Mouse (Mus musculus): ENCODE measurements around the gene E130308A19Rik. TPM values are rescaled to one million over a fixed set of nuclear protein-coding genes. Genes with fewer than 3 reads are reported as not detected.
"Not testable (repeated sequence)": the region's sequence is repeated elsewhere in the genome, so short reads cannot be mapped to it uniquely, and the experiment has no call there.

Gene E130308A19Rik
- polyA plus RNA-seq, 1 experiment: 3.0 TPM

- no peak overlapping the region for H3K4me3 ChIP-seq
- H3K79me2 ChIP-seq (ENCODE audit: control insufficient read depth, insufficient read depth): peaks cover 17% of the 10 kb centered on the region
- H3K27me3 ChIP-seq (ENCODE audit: control insufficient read depth, insufficient read depth, insufficient read length): peaks cover 9% of the 10 kb centered on the region
- TF ChIP-seq SRF (IDR thresholded peaks at IDR 0.05; ENCODE audit: control insufficient read depth, insufficient read length, low read depth) (peak; percentile 34), MAX (IDR thresholded peaks at IDR 0.05; ENCODE audit: low read depth) (no peak)
- H3ac ChIP-seq (ENCODE audit: control insufficient read depth, insufficient read length): no peak overlapping the region
- no peak overlapping the region for H3K4me2 ChIP-seq (ENCODE audit: low read depth)
- H3K36me3 ChIP-seq (ENCODE audit: control insufficient read depth, insufficient read depth): no peaks in the 10 kb centered on the region
Observed at GRCm38 (mm10) chr4:59786661-59787060, 160.7 kb downstream of the E130308A19Rik start.

GRCm38 (mm10) chr4:59787126-59787525, 161.1 kb downstream of the E130308A19Rik start:
- TF ChIP-seq TCF3 (IDR thresholded peaks at IDR 0.05; ENCODE audit: insufficient read length, low read depth): no peak
- no peak for TF ChIP-seq CEBPB (IDR thresholded peaks at IDR 0.05; ENCODE audit: insufficient read depth, poor library complexity, severe bottlenecking)
- no peak for TF ChIP-seq SRF (IDR thresholded peaks at IDR 0.05; ENCODE audit: control insufficient read depth, insufficient read length, low read depth)
- TF ChIP-seq E2F4 (IDR thresholded peaks at IDR 0.05; ENCODE audit: insufficient read depth): no peak
- TF ChIP-seq POLR2A (IDR thresholded peaks at IDR 0.05; ENCODE audit: insufficient read length, low read depth): no peak
- no peak for TF ChIP-seq MYOD1 (IDR thresholded peaks at IDR 0.05; ENCODE audit: control insufficient read depth in 1 of 3, insufficient read length in 2 of 3, low read depth in 2 of 3)
- no peak for TF ChIP-seq USF1 (IDR thresholded peaks at IDR 0.05; ENCODE audit: low read depth)
- no peak for TF ChIP-seq MYOG (IDR thresholded peaks at IDR 0.05; ENCODE audit: control insufficient read depth in 1 of 3, insufficient read depth in 1 of 3, insufficient read length in 2 of 3, low read depth in 2 of 3)
- TF ChIP-seq POLR2AphosphoS2 (IDR thresholded peaks at IDR 0.05; ENCODE audit: insufficient read length, low read depth): no peak
- TF ChIP-seq MAX (IDR thresholded peaks at IDR 0.05; ENCODE audit: low read depth): no peak
- no peak for TF ChIP-seq REST (IDR thresholded peaks at IDR 0.05; ENCODE audit: insufficient read depth, insufficient read length)
- TF ChIP-seq TCF12 (IDR thresholded peaks at IDR 0.05; ENCODE audit: insufficient read depth, poor library complexity, severe bottlenecking): no peak
- Histone ChIP-seq H3K4me2 (ENCODE audit: low read depth) (no peak overlapping the region), H3K36me3 (ENCODE audit: control insufficient read depth, insufficient read depth) (no peaks in the 10 kb centered on the region), H3K27me3 (ENCODE audit: control insufficient read depth, insufficient read depth, insufficient read length) (peaks cover 13% of the 10 kb centered on the region), H3K4me3 (no peak overlapping the region), H3K79me2 (ENCODE audit: control insufficient read depth, insufficient read depth) (peaks cover 13% of the 10 kb centered on the region), H3ac (ENCODE audit: control insufficient read depth, insufficient read length) (no peak overlapping the region)

- Histone ChIP-seq H3K27me3 (ENCODE audit: control insufficient read depth, insufficient read depth, insufficient read length) (peaks cover 13% of the 10 kb centered on the region), H3K4me2 (ENCODE audit: low read depth) (no peak overlapping the region), H3K79me2 (ENCODE audit: control insufficient read depth, insufficient read depth) (no peaks in the 10 kb centered on the region), H3K4me3 (no peak overlapping the region), H3K36me3 (ENCODE audit: control insufficient read depth, insufficient read depth) (no peaks in the 10 kb centered on the region), H3ac (ENCODE audit: control insufficient read depth, insufficient read length) (no peak overlapping the region)
- no peak for TF ChIP-seq REST (IDR thresholded peaks at IDR 0.05; ENCODE audit: insufficient read depth, insufficient read length)
- TF ChIP-seq SRF (IDR thresholded peaks at IDR 0.05; ENCODE audit: control insufficient read depth, insufficient read length, low read depth): no peak
- no peak for TF ChIP-seq MYOG (IDR thresholded peaks at IDR 0.05; ENCODE audit: control insufficient read depth in 1 of 3, insufficient read depth in 1 of 3, insufficient read length in 2 of 3, low read depth in 2 of 3)
- no peak for TF ChIP-seq USF1 (IDR thresholded peaks at IDR 0.05; ENCODE audit: low read depth)
- no peak for TF ChIP-seq MAX (IDR thresholded peaks at IDR 0.05; ENCODE audit: low read depth)
- no peak for TF ChIP-seq CEBPB (IDR thresholded peaks at IDR 0.05; ENCODE audit: insufficient read depth, poor library complexity, severe bottlenecking)
- no peak for TF ChIP-seq TCF3 (IDR thresholded peaks at IDR 0.05; ENCODE audit: insufficient read length, low read depth)
- TF ChIP-seq POLR2A (IDR thresholded peaks at IDR 0.05; ENCODE audit: insufficient read length, low read depth): no peak
- no peak for TF ChIP-seq TCF12 (IDR thresholded peaks at IDR 0.05; ENCODE audit: insufficient read depth, poor library complexity, severe bottlenecking)
- TF ChIP-seq MYOD1 (IDR thresholded peaks at IDR 0.05; ENCODE audit: control insufficient read depth in 1 of 3, insufficient read length in 2 of 3, low read depth in 2 of 3): no peak
- no peak for TF ChIP-seq E2F4 (IDR thresholded peaks at IDR 0.05; ENCODE audit: insufficient read depth)
- no peak for TF ChIP-seq POLR2AphosphoS2 (IDR thresholded peaks at IDR 0.05; ENCODE audit: insufficient read length, low read depth)
Observed at GRCm38 (mm10) chr4:59789015-59789414, 163.0 kb downstream of the E130308A19Rik start.

- H3K79me2 ChIP-seq (ENCODE audit: control insufficient read depth, insufficient read depth); H3K27me3 ChIP-seq (ENCODE audit: control insufficient read depth, insufficient read depth, insufficient read length); H3K4me2 ChIP-seq (ENCODE audit: low read depth); H3ac ChIP-seq (ENCODE audit: control insufficient read depth, insufficient read length); H3K4me3 ChIP-seq; H3K36me3 ChIP-seq (ENCODE audit: control insufficient read depth, insufficient read depth): not testable (repeated sequence)
Observed at GRCm38 (mm10) chr4:59793626-59794025, 167.6 kb downstream of the E130308A19Rik start.

- Histone ChIP-seq H3ac (ENCODE audit: control insufficient read depth, insufficient read length) (no peak overlapping the region), H3K79me2 (ENCODE audit: control insufficient read depth, insufficient read depth) (no peaks in the 10 kb centered on the region), H3K4me2 (ENCODE audit: low read depth) (no peak overlapping the region), H3K36me3 (ENCODE audit: control insufficient read depth, insufficient read depth) (no peaks in the 10 kb centered on the region), H3K27me3 (ENCODE audit: control insufficient read depth, insufficient read depth, insufficient read length) (peaks cover 9% of the 10 kb centered on the region), H3K4me3 (no peak overlapping the region)
- TF ChIP-seq SRF (IDR thresholded peaks at IDR 0.05; ENCODE audit: control insufficient read depth, insufficient read length, low read depth) (no peak), TCF3 (IDR thresholded peaks at IDR 0.05; ENCODE audit: insufficient read length, low read depth) (no peak), E2F4 (IDR thresholded peaks at IDR 0.05; ENCODE audit: insufficient read depth) (no peak), MYOG (IDR thresholded peaks at IDR 0.05; ENCODE audit: control insufficient read depth in 1 of 3, insufficient read depth in 1 of 3, insufficient read length in 2 of 3, low read depth in 2 of 3) (no peak), MYOD1 (IDR thresholded peaks at IDR 0.05; ENCODE audit: control insufficient read depth in 1 of 3, insufficient read length in 2 of 3, low read depth in 2 of 3) (no peak), POLR2AphosphoS2 (IDR thresholded peaks at IDR 0.05; ENCODE audit: insufficient read length, low read depth) (no peak), MAX (IDR thresholded peaks at IDR 0.05; ENCODE audit: low read depth) (no peak), REST (IDR thresholded peaks at IDR 0.05; ENCODE audit: insufficient read depth, insufficient read length) (no peak), POLR2A (IDR thresholded peaks at IDR 0.05; ENCODE audit: insufficient read length, low read depth) (no peak)
Observed at GRCm38 (mm10) chr4:59794116-59794515, 168.1 kb downstream of the E130308A19Rik start.

All from myocyte (in vitro differentiated cells).